Mouse (Mus musculus) macrophage (primary cell): Measurements from ENCODE around the gene Lrrc17. TPM values are rescaled to one million over a fixed set of nuclear protein-coding genes. Genes with fewer than 3 reads are reported as not detected.
"Not testable (repeated sequence)": the region's sequence is repeated elsewhere in the genome, so short reads cannot be mapped to it uniquely, and the experiment has no call there.

Experiments used
- H3K27ac ChIP-seq: fragments of 350-480 bp; formaldehyde crosslinking; 2 replicates; pipeline ENCODE4 v1.9.0; 2021
- H3K36me3 ChIP-seq: fragments of 350-480 bp; formaldehyde crosslinking; 2 replicates; pipeline ENCODE4 v1.9.0; 2021; ENCODE audit errors: inconsistent target
- H3K4me3 ChIP-seq: fragments of 350-480 bp; formaldehyde crosslinking; 2 replicates; pipeline ENCODE4 v1.9.0; 2021; ENCODE audit errors: inconsistent target
- H3K79me2 ChIP-seq: fragments of 350-480 bp; formaldehyde crosslinking; 2 replicates; pipeline ENCODE4 v1.9.0; 2021; ENCODE audit errors: inconsistent target
- WGBS: methylation state at CpG from one replicate; pipeline ENCODE4 v1.1.7; 2026; ENCODE audit warnings: inconsistent platforms; ENCODE audit not compliant: missing documents; 5-methylcytosine and 5-hydroxymethylcytosine counted together
- polyA plus RNA-seq: library from polyadenylated mRNA; stranded (reverse); fragments of 250-400 nt; gene quantifications from 3 replicates; pipeline ENCODE4 v1.2.4, GENCODE M21; 2018; ENCODE audit warnings: inconsistent platforms

Lrrc17 gene
- polyA plus RNA-seq, 1 experiment from 2014 or later, result not detected

GRCm38 (mm10) chr5:21563936-21564335 lies 20.6 kb downstream of the Lrrc17 start:
- no peaks in the 10 kb centered on the region for H3K36me3 ChIP-seq
- H3K4me3 ChIP-seq, result no peak overlapping the region
- H3K27ac ChIP-seq, result peak overlapping the region; percentile 61
- H3K79me2 ChIP-seq, result no peaks in the 10 kb centered on the region
- WGBS, result 0% methylated on average over 2 of the region's 2 CpGs

GRCm38 (mm10) chr5:21565392-21566065 lies 22.2 kb downstream of the Lrrc17 start:
- H3K27ac ChIP-seq, result no peak overlapping the region
- H3K4me3 ChIP-seq, result no peak overlapping the region
- 87% methylated on average over 9 of the region's 9 CpGs for WGBS
- no peaks in the 10 kb centered on the region for H3K36me3 ChIP-seq
- no peaks in the 10 kb centered on the region for H3K79me2 ChIP-seq

- H3K79me2 ChIP-seq, result no peaks in the 10 kb centered on the region
- no peak overlapping the region for H3K4me3 ChIP-seq
- H3K27ac ChIP-seq, result no peak overlapping the region
- no peaks in the 10 kb centered on the region for H3K36me3 ChIP-seq
- WGBS, result 86% methylated on average over 1 of the region's 1 CpGs
Observed at GRCm38 (mm10) chr5:21567784-21568183, 24.4 kb downstream of the Lrrc17 start.

- Histone ChIP-seq H3K27ac (no peak overlapping the region), H3K36me3 (no peaks in the 10 kb centered on the region)
- WGBS, result 93% methylated on average over 3 of the region's 3 CpGs
Observed at GRCm38 (mm10) chr5:21572764-21573416, 29.5 kb downstream of the Lrrc17 start.

GRCm38 (mm10) chr5:21574386-21575209 lies 31.2 kb downstream of the Lrrc17 start:
- WGBS, result 92% methylated on average over 21 of the region's 21 CpGs
- Histone ChIP-seq H3K4me3 (no peak overlapping the region), H3K79me2 (no peaks in the 10 kb centered on the region), H3K36me3 (no peaks in the 10 kb centered on the region), H3K27ac (no peak overlapping the region)

More at GRCm38 (mm10) chr5:21572764-21573416, 29.5 kb downstream of the Lrrc17 start:
- Histone ChIP-seq H3K4me3 (no peak overlapping the region), H3K79me2 (no peaks in the 10 kb centered on the region)

- Histone ChIP-seq H3K4me3 (no peak overlapping the region), H3K27ac (no peak overlapping the region), H3K79me2 (no peaks in the 10 kb centered on the region), H3K36me3 (no peaks in the 10 kb centered on the region)
- WGBS, result 96% methylated on average over 13 of the region's 13 CpGs
Observed at GRCm38 (mm10) chr5:21575210-21575550, 31.8 kb downstream of the Lrrc17 start.

- 98% methylated on average over 3 of the region's 3 CpGs for WGBS
- Histone ChIP-seq H3K4me3 (no peak overlapping the region), H3K79me2 (no peaks in the 10 kb centered on the region), H3K27ac (no peak overlapping the region), H3K36me3 (no peaks in the 10 kb centered on the region)
Observed at GRCm38 (mm10) chr5:21578136-21578535, 34.8 kb downstream of the Lrrc17 start.

GRCm38 (mm10) chr5:21586763-21587162 lies 43.4 kb downstream of the Lrrc17 start:
- no peak overlapping the region for H3K27ac ChIP-seq
- 53% methylated on average over 6 of the region's 6 CpGs for WGBS
- no peak overlapping the region for H3K4me3 ChIP-seq
- no peaks in the 10 kb centered on the region for H3K79me2 ChIP-seq
- no peaks in the 10 kb centered on the region for H3K36me3 ChIP-seq

GRCm38 (mm10) chr5:21587683-21588082 lies 44.3 kb downstream of the Lrrc17 start:
- Histone ChIP-seq H3K4me3 (no peak overlapping the region), H3K27ac (no peak overlapping the region), H3K36me3 (no peaks in the 10 kb centered on the region), H3K79me2 (no peaks in the 10 kb centered on the region)
- 70% methylated on average over 7 of the region's 7 CpGs for WGBS

- H3K36me3 ChIP-seq, result no peaks in the 10 kb centered on the region
- WGBS, result 91% methylated on average over 13 of the region's 13 CpGs
- no peak overlapping the region for H3K4me3 ChIP-seq
- no peaks in the 10 kb centered on the region for H3K79me2 ChIP-seq
- no peak overlapping the region for H3K27ac ChIP-seq
Observed at GRCm38 (mm10) chr5:21588220-21588619, 44.9 kb downstream of the Lrrc17 start.

- 93% methylated on average over 2 of the region's 2 CpGs for WGBS
Observed at GRCm38 (mm10) chr5:21592106-21592505, 48.7 kb downstream of the Lrrc17 start.

GRCm38 (mm10) chr5:21593201-21593709 lies 49.9 kb downstream of the Lrrc17 start:
- Histone ChIP-seq H3K4me3 (no peak overlapping the region), H3K27ac (no peak overlapping the region), H3K79me2 (no peaks in the 10 kb centered on the region), H3K36me3 (no peaks in the 10 kb centered on the region)
- WGBS, result 95% methylated on average over 9 of the region's 9 CpGs

More at GRCm38 (mm10) chr5:21592106-21592505, 48.7 kb downstream of the Lrrc17 start:
- H3K36me3 ChIP-seq, result no peaks in the 10 kb centered on the region
- H3K27ac ChIP-seq, result no peak overlapping the region
- H3K79me2 ChIP-seq, result no peaks in the 10 kb centered on the region
- H3K4me3 ChIP-seq, result no peak overlapping the region

GRCm38 (mm10) chr5:21599536-21599935 lies 56.2 kb downstream of the Lrrc17 start:
- not testable (repeated sequence) for H3K79me2 ChIP-seq, H3K4me3 ChIP-seq, H3K27ac ChIP-seq, H3K36me3 ChIP-seq
- 89% methylated on average over 2 of the region's 2 CpGs for WGBS

- Histone ChIP-seq H3K27ac (no peak overlapping the region), H3K79me2 (no peaks in the 10 kb centered on the region), H3K4me3 (no peak overlapping the region), H3K36me3 (no peaks in the 10 kb centered on the region)
- WGBS, result 97% methylated on average over 4 of the region's 4 CpGs
Observed at GRCm38 (mm10) chr5:21599961-21600360, 56.6 kb downstream of the Lrrc17 start.

GRCm38 (mm10) chr5:21605936-21606335 lies 62.6 kb downstream of the Lrrc17 start:
- whole genome bisulfite sequencing, result 79% methylated on average over 6 of the region's 6 CpGs
- no peak overlapping the region for H3K4me3 ChIP-seq
- no peak overlapping the region for H3K27ac ChIP-seq
- H3K79me2 ChIP-seq, result no peaks in the 10 kb centered on the region
- H3K36me3 ChIP-seq, result no peaks in the 10 kb centered on the region
